Mouse (Mus musculus): ENCODE data around the gene Ppp2r5d.

Gene Ppp2r5d

GRCm38 (mm10) chr17:46714756-46715481, 10.0 kb upstream of the Ppp2r5d start:
- DNase-seq: peak in 1 of 2 experiments; percentile 46

GRCm38 (mm10) chr17:46713849-46714248, 8.9 kb upstream of the Ppp2r5d start:
- no peak for DNase-seq

- DNase-seq: no peak
These were observed 7.5 kb upstream of the Ppp2r5d start for GRCm38 (mm10) chr17:46712442-46712841.

GRCm38 (mm10) chr17:46711612-46712271, 6.8 kb upstream of the Ppp2r5d start:
- DNase-seq: peak; percentile 66 to 81

- peak; percentile 97 for DNase-seq
These were observed 6.2 kb upstream of the Ppp2r5d start, which contains the start of gene Pex6 for GRCm38 (mm10) chr17:46710959-46711597. Gene Pex6 (plus strand): TSS chr17:46711463.

GRCm38 (mm10) chr17:46706375-46707089, 1.6 kb upstream of the Ppp2r5d start:
- no peak for DNase-seq

- DNase-seq: no peak
These were observed 682 bp downstream of the Ppp2r5d start for GRCm38 (mm10) chr17:46703971-46704886.

- DNase-seq: no peak
These were observed 2.4 kb downstream of the Ppp2r5d start for GRCm38 (mm10) chr17:46702506-46702905.

GRCm38 (mm10) chr17:46702100-46702499, 2.8 kb downstream of the Ppp2r5d start:
- no peak for DNase-seq

GRCm38 (mm10) chr17:46701489-46701888, 3.4 kb downstream of the Ppp2r5d start:
- no peak for DNase-seq

GRCm38 (mm10) chr17:46699912-46700311, 5.0 kb downstream of the Ppp2r5d start:
- no peak for DNase-seq

GRCm38 (mm10) chr17:46699245-46699644, 5.7 kb downstream of the Ppp2r5d start:
- no peak for DNase-seq

GRCm38 (mm10) chr17:46698515-46698914, 6.4 kb downstream of the Ppp2r5d start:
- no peak for DNase-seq

- DNase-seq: no peak
These were observed 10.3 kb downstream of the Ppp2r5d start for GRCm38 (mm10) chr17:46694517-46695063.

GRCm38 (mm10) chr17:46691390-46691789, 13.5 kb downstream of the Ppp2r5d start:
- DNase-seq: no peak

- DNase-seq: no peak
These were observed 14.2 kb downstream of the Ppp2r5d start for GRCm38 (mm10) chr17:46690665-46691064.

- no peak for DNase-seq
These were observed 19.0 kb downstream of the Ppp2r5d start for GRCm38 (mm10) chr17:46685913-46686312.

GRCm38 (mm10) chr17:46682654-46683389, 22.1 kb downstream of the Ppp2r5d start:
- no peak for DNase-seq

- no peak for DNase-seq
These were observed 23.3 kb downstream of the Ppp2r5d start for GRCm38 (mm10) chr17:46681466-46682118.

GRCm38 (mm10) chr17:46680760-46681373, 24.0 kb downstream of the Ppp2r5d start, which contains the start of gene Klhdc3:
Gene Klhdc3 (minus strand): TSS chr17:46680914.
- peak; percentile 99 for DNase-seq

Data from kidney, postnatal 25 days (tissue).